Mouse (Mus musculus) CD8-positive naive resting alpha-beta T cell, adult 57 days (primary cell): Measurements from ENCODE around the gene Tas2r140. TPM values are rescaled to one million over a fixed set of nuclear protein-coding genes. Genes with fewer than 3 reads are reported as not detected.

Experiments used
- total RNA-seq: library from RNA; stranded (reverse); gene quantifications from one replicate; pipeline ENCODE4 v1.2.4, GENCODE M21; 2023

Tas2r140 gene
- total RNA-seq = not detected

DNA sequence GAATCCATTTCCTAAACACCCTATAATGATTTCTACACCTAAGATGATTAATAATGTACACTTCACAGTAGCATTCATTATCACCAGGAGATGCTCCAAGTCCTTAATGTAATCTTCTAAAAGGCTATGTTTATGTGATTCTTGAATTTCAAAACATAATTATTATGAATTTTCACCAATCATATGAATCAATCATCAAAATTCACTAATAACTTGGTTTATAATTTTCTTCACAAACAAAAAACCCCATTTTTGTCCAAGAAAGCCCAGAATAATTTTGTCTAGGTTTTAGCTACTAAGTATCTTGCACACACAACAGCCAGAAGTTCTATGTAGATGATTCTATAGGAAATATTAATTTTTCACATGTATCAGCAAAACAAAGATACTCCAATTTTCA, at the start of gene Tas2r140:
Gene Tas2r140 (minus strand): TSS at position 101 of the 400 bp plus-strand sequence.

DNA sequence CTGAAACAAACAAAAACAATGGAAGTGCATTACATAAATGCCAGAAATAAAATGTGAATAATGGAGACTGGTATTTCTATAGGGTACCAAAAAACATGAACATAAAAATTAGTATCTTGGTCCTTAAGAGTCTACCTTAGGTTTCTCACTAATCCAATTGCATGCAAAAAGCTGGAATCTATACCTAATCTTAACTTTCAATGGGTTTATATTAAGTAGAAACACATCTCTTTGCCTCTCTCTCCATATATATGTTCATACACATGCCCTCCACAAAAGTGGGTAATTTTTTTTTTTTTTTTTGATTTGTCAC, 48.9 kb upstream of the Tas2r140 start, which contains the start of gene Smim10l1:
Gene Smim10l1 (plus strand): TSS at position 301 of the 313 bp plus-strand sequence.

DNA sequence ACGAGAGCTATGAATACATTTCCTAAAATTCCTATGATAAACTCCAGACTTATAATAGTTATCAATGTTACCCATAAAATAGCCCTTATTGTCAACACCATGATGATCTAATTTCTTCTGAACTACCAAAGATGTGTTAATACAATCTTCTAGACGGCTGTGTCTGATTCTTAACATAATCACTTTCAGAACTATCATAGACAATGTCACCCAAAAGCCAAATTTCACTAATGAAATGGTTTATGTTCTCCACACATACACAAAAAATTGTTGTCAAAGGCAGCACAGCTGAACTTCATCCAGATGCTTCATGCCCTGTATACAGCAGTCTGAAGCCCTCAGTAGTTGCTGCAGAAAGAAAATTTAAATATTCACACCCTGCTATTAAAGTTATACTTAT, 18.6 kb downstream of the Tas2r140 start, which contains the start of gene Tas2r103:
Gene Tas2r103 (minus strand): TSS at position 101 of the 400 bp plus-strand sequence.

Other genes starting within 250 kb of the Tas2r140 start
- gene Tas2r123, start 208.7 kb downstream of the Tas2r140 start, total RNA-seq = not detected
- not detected for gene Tas2r116, start 200.4 kb downstream of the Tas2r140 start, total RNA-seq
- gene Tas2r110, start 187.8 kb downstream of the Tas2r140 start, total RNA-seq = not detected
- gene Tas2r113, start 162.8 kb downstream of the Tas2r140 start, total RNA-seq = not detected
- gene Tas2r125, start 146.2 kb downstream of the Tas2r140 start, total RNA-seq = not detected
- gene Tas2r129, start 104.7 kb downstream of the Tas2r140 start, total RNA-seq = not detected
- not detected for gene Tas2r131, start 97.9 kb downstream of the Tas2r140 start, total RNA-seq
- gene Tas2r109, start 74.9 kb downstream of the Tas2r140 start, total RNA-seq = not detected
- not detected for gene Tas2r103, start 18.7 kb downstream of the Tas2r140 start, total RNA-seq
- gene Smim10l1, start 49.1 kb upstream of the Tas2r140 start, total RNA-seq = 19.2 TPM
- not detected for gene 5530400C23Rik, start 236.4 kb upstream of the Tas2r140 start, total RNA-seq